Mouse (Mus musculus) liver, embryonic 14.5 days (tissue): ENCODE results near the gene Ero1lb.

ENCODE experiments used
- CTCF ChIP-seq: IDR thresholded peaks from 2 replicates; pipeline ENCODE4 v1.5.1; 2016; ENCODE audit warnings: antibody characterized with exemption, low read depth, control low read depth
- EP300 ChIP-seq: IDR thresholded peaks from 2 replicates; pipeline ENCODE4 v1.6.1; 2016; ENCODE audit warnings: antibody characterized with exemption, low read depth

DNA sequence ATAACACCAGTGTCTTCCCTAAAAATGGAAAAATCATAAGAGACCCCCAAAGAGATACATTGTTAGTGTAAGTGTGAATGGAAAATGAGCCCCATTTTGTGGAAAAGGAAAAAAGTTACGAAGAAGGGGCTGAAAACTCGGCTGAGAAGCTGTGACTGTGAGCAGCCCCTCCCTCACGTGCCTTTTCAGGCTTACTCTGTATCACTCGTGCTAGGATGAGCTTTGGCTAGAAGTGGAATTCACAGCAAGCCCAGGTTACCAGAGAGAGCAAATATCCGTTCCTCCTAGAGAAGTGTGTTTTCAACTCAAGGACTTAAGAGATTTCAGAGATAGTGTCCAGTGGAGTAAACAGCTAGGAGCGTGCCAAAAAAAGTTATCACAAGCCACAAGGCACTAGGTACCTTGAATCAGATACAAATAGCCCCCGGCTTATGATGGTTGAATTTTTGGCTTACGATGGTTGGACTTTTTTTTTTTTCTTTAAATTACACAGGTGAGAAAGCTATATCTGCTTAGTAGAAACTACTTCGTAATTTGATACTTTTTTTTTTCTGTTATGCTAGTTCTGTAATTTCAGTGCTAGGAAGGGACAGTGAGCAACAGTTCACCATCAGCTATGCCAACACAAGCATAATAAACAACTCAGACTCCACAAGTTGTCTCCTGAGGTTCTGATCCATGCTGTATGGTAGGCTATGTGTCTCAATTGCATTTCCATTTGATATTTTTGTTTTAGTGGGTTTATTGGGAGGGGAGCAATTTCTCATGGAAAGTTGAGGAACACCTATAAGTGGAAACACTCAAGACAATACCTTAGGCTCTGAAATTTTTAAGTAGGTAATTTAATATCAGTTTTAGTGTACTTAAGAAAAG, 3.2 kb downstream of the Ero1lb start:
- TF ChIP-seq CTCF (no peak), EP300 (no peak)
